Mouse (Mus musculus): ENCODE results near the gene Gm10837. TPM values are rescaled to one million over a fixed set of nuclear protein-coding genes. Genes with fewer than 3 reads are reported as not detected.

The Gm10837 gene
- polyA plus RNA-seq, 1 experiment from 2014 or later, result 0.74 TPM

- under 1% methylated on average over 62 of the region's 62 CpGs for WGBS
- peaks cover 31% of the 10 kb centered on the region for H3K4me1 ChIP-seq (replicated peaks)
- peaks cover 66% of the 10 kb centered on the region for H3K27me3 ChIP-seq
- ATAC-seq (ENCODE audit: low FRiP score), result no peak
- peak overlapping the region; percentile 96 for H3K27ac ChIP-seq
- H3K9me3 ChIP-seq, result no peaks in the 10 kb centered on the region
- H3K4me3 ChIP-seq, result peak overlapping the region; percentile 58
- no peaks in the 10 kb centered on the region; the same call in 1 of the 2 replicates for H3K36me3 ChIP-seq
- H3K9ac ChIP-seq, result peak overlapping the region; percentile 87
- peak overlapping the region; percentile 56 for H3K4me2 ChIP-seq
Measured at GRCm38 (mm10) chr14:122476041-122476821, 14.2 kb upstream of the Gm10837 start.

GRCm38 (mm10) chr14:122476822-122477215 is 13.6 kb upstream of the Gm10837 start:
- H3K36me3 ChIP-seq, result no peaks in the 10 kb centered on the region; the same call in 1 of the 2 replicates
- peaks cover 66% of the 10 kb centered on the region for H3K27me3 ChIP-seq
- no peak for ATAC-seq (ENCODE audit: low FRiP score)
- peak overlapping the region; percentile 87 for H3K9ac ChIP-seq
- peak overlapping the region; percentile 96 for H3K27ac ChIP-seq
- peaks cover 32% of the 10 kb centered on the region for H3K4me1 ChIP-seq (replicated peaks)
- H3K9me3 ChIP-seq, result no peaks in the 10 kb centered on the region
- peak overlapping the region; percentile 56 for H3K4me2 ChIP-seq
- under 1% methylated on average over 18 of the region's 18 CpGs for WGBS
- H3K4me3 ChIP-seq, result peak overlapping the region; percentile 58

GRCm38 (mm10) chr14:122477261-122477671 is 13.1 kb upstream of the Gm10837 start:
- H3K27me3 ChIP-seq, result peaks cover 68% of the 10 kb centered on the region
- no peaks in the 10 kb centered on the region for H3K9me3 ChIP-seq
- peak overlapping the region; percentile 56 for H3K4me2 ChIP-seq
- no peaks in the 10 kb centered on the region; the same call in 1 of the 2 replicates for H3K36me3 ChIP-seq
- no peak for ATAC-seq (ENCODE audit: low FRiP score)
- under 1% methylated on average over 20 of the region's 20 CpGs for WGBS
- H3K27ac ChIP-seq, result peak overlapping the region; percentile 96
- H3K4me3 ChIP-seq, result peak overlapping the region; percentile 58
- H3K4me1 ChIP-seq (replicated peaks), result peaks cover 32% of the 10 kb centered on the region
- peak overlapping the region; percentile 87 for H3K9ac ChIP-seq

- H3K9me3 ChIP-seq, result no peaks in the 10 kb centered on the region
- WGBS, result 1% methylated on average over 9 of the region's 9 CpGs
- peak overlapping the region; percentile 87 for H3K9ac ChIP-seq
- peak overlapping the region; percentile 58 for H3K4me3 ChIP-seq
- H3K36me3 ChIP-seq, result no peaks in the 10 kb centered on the region; the same call in 1 of the 2 replicates
- peaks cover 68% of the 10 kb centered on the region for H3K27me3 ChIP-seq
- H3K27ac ChIP-seq, result peak overlapping the region; percentile 87
- H3K4me1 ChIP-seq (replicated peaks), result peaks cover 35% of the 10 kb centered on the region
- ATAC-seq (ENCODE audit: low FRiP score), result no peak
- peak overlapping the region; percentile 56 for H3K4me2 ChIP-seq
Measured at GRCm38 (mm10) chr14:122477971-122478573, 12.3 kb upstream of the Gm10837 start.

GRCm38 (mm10) chr14:122478574-122479011 is 11.8 kb upstream of the Gm10837 start:
- WGBS, result 1% methylated on average over 22 of the region's 22 CpGs
- peaks cover 36% of the 10 kb centered on the region for H3K4me1 ChIP-seq (replicated peaks)
- H3K4me2 ChIP-seq, result peak overlapping the region; percentile 56
- peaks cover 68% of the 10 kb centered on the region for H3K27me3 ChIP-seq
- no peaks in the 10 kb centered on the region for H3K9me3 ChIP-seq
- H3K27ac ChIP-seq, result peak overlapping the region; percentile 87
- H3K4me3 ChIP-seq, result peak overlapping the region; percentile 58
- no peak for ATAC-seq (ENCODE audit: low FRiP score)
- peak overlapping the region; percentile 87 for H3K9ac ChIP-seq
- no peaks in the 10 kb centered on the region; the same call in 1 of the 2 replicates for H3K36me3 ChIP-seq

- Histone ChIP-seq H3K4me2 (peak overlapping the region; percentile 56), H3K9me3 (no peaks in the 10 kb centered on the region), H3K27me3 (peaks cover 72% of the 10 kb centered on the region), H3K36me3 (no peaks in the 10 kb centered on the region; the same call in 1 of the 2 replicates), H3K27ac (peak overlapping the region; percentile 73), H3K4me3 (peak overlapping the region; percentile 58), H3K4me1 (replicated peaks) (peaks cover 32% of the 10 kb centered on the region), H3K9ac (peak overlapping the region; percentile 87)
- WGBS, result 9% methylated on average over 17 of the region's 17 CpGs
- ATAC-seq (ENCODE audit: low FRiP score), result no peak
Measured at GRCm38 (mm10) chr14:122479461-122480109, 10.8 kb upstream of the Gm10837 start.

- 6% methylated on average over 2 of the region's 2 CpGs for WGBS
- Histone ChIP-seq H3K36me3 (no peaks in the 10 kb centered on the region; the same call in 1 of the 2 replicates), H3K4me1 (replicated peaks) (peaks cover 30% of the 10 kb centered on the region), H3K27ac (peak overlapping the region; percentile 62), H3K9me3 (no peaks in the 10 kb centered on the region), H3K9ac (peak overlapping the region; percentile 77), H3K4me2 (peak overlapping the region; percentile 52), H3K27me3 (peaks cover 75% of the 10 kb centered on the region), H3K4me3 (peak overlapping the region; percentile 58)
- ATAC-seq (ENCODE audit: low FRiP score), result no peak
Measured at GRCm38 (mm10) chr14:122480355-122480754, 10.0 kb upstream of the Gm10837 start.

- Histone ChIP-seq H3K36me3 (no peaks in the 10 kb centered on the region; the same call in 1 of the 2 replicates), H3K4me3 (peak overlapping the region; percentile 58), H3K27ac (peak overlapping the region; percentile 81), H3K4me1 (replicated peaks) (peaks cover 22% of the 10 kb centered on the region), H3K27me3 (peaks cover 78% of the 10 kb centered on the region), H3K4me2 (peak overlapping the region; percentile 52), H3K9ac (peak overlapping the region; percentile 77), H3K9me3 (no peaks in the 10 kb centered on the region)
- no peak for ATAC-seq (ENCODE audit: low FRiP score)
- WGBS, result 7% methylated on average over 15 of the region's 15 CpGs
Measured at GRCm38 (mm10) chr14:122481181-122481580, 9.2 kb upstream of the Gm10837 start.

GRCm38 (mm10) chr14:122482081-122483023 is 8.0 kb upstream of the Gm10837 start:
- no peaks in the 10 kb centered on the region for H3K9me3 ChIP-seq
- H3K4me2 ChIP-seq, result peak overlapping the region; percentile 52
- H3K36me3 ChIP-seq, result no peaks in the 10 kb centered on the region
- 1% methylated on average over 38 of the region's 38 CpGs for WGBS
- ATAC-seq (ENCODE audit: low FRiP score), result peak; percentile 35
- peak overlapping the region; percentile 58 for H3K4me3 ChIP-seq
- peaks cover 21% of the 10 kb centered on the region for H3K4me1 ChIP-seq (replicated peaks)
- peaks cover 82% of the 10 kb centered on the region for H3K27me3 ChIP-seq
- H3K9ac ChIP-seq, result peak overlapping the region; percentile 77
- H3K27ac ChIP-seq, result peak overlapping the region; percentile 81

GRCm38 (mm10) chr14:122483024-122483385 is 7.4 kb upstream of the Gm10837 start:
- no peak for ATAC-seq (ENCODE audit: low FRiP score)
- no peaks in the 10 kb centered on the region for H3K36me3 ChIP-seq
- peak overlapping the region; percentile 52 for H3K4me2 ChIP-seq
- peaks cover 21% of the 10 kb centered on the region for H3K4me1 ChIP-seq (replicated peaks)
- peak overlapping the region; percentile 81 for H3K27ac ChIP-seq
- 2% methylated on average over 5 of the region's 5 CpGs for WGBS
- H3K9me3 ChIP-seq, result no peaks in the 10 kb centered on the region
- H3K4me3 ChIP-seq, result peak overlapping the region; percentile 58
- H3K9ac ChIP-seq, result peak overlapping the region; percentile 77
- H3K27me3 ChIP-seq, result peaks cover 86% of the 10 kb centered on the region

Data from hindbrain, embryonic 13.5 days (tissue).